Mouse (Mus musculus) liver, postnatal 0 days (tissue): ENCODE measurements around the gene Fbxw27.

Experiments
- CTCF ChIP-seq: sonication (generic); IDR thresholded peaks from 2 replicates; pipeline ENCODE4 v1.5.1; 2016; ENCODE audit warnings: antibody characterized with exemption, low read depth
- EP300 ChIP-seq: IDR thresholded peaks from 2 replicates; pipeline ENCODE4 v1.6.1; 2016; ENCODE audit warnings: antibody characterized with exemption, low read depth, mild to moderate bottlenecking

GRCm38 (mm10) chr9:109811980-109812379 lies 21.5 kb upstream of the Fbxw27 start, which contains the start of gene Spink8:
- TF ChIP-seq CTCF, result no peak
- TF ChIP-seq EP300, result no peak
